Comparison of ENCODE assay signal across 9 mouse cellular contexts in the genomic region with DNA sequence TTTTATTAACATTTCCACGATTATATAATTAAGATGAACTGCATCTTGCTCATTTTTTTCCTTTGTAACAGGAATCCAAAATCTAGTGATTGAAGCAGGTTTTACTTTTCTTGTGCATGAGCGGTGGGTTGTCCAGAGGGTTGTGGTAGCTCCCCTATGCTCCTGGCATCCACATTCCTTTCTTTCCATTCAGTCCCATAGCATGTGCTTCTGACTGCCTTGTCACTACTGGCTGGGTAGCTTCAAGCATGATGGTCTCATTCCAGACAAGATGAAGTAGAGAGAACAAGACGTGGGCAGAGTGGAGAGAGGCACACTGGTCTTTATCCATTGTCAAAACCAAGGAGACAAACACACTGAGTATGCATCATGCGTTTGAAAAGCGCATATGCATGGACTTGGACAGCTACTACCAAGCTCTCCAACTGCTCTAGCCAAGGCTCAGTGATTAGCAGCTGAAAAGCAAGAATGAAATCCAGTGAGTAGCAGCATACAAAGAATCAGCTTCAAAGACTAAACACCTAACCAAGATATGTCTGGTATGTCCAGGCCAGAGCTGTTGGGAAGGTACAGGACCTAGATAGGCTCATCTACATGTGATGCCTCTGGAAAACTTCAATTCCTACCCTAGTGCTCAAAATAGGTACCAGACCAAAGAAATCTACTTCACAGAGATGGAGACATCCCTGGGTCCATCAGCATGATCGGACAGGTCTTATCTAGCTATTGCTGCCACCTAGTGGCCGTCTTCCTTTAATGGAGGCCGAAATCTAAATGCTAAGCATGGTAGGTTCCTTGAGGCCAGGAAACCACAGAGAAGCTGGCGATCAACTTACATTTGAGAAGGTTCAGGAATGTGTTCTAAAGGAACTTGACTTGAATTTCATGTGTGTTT. TPM values are rescaled to one million over a fixed set of nuclear protein-coding genes. Genes with fewer than 3 reads are reported as not detected.
DNase-seq lines count a peak whose midpoint lies in the region; TF ChIP-seq lines count a peak whose summit lies in the region.
"Had no signal": no experiment of that assay in that cellular context is flagged by ENCODE, and none has a peak within 500 bp of the region (broad histone marks: within the 10 kb centered on the region; RNA-seq: fewer than 3 reads in every experiment).

No protein-coding gene starts in this region.

- H3K27ac ChIP-seq in gastrocnemius, adult 2 months, result no peak overlapping the region

- TF ChIP-seq CTCF in gastrocnemius, adult 2 months (IDR thresholded peaks at IDR 0.05), result peak; percentile 87

- no peak overlapping the region for H3K4me3 ChIP-seq in gastrocnemius, adult 2 months
- H3K4me3 ChIP-seq: myocyte had no signal

- intact Hi-C loops in gastrocnemius, adult 2 months (cut with DNase I), result loop anchor here (1.0 to 5.0 kb wide), 3 partner anchors 51 to 152 kb away; partner anchors contain the start of gene Spsb4

- peak; percentile 94 for DNase-seq in ZHBTc4 (ENCODE audit: low read depth, low spot score)
- DNase-seq in cerebellum, postnatal 36 days, result peak; percentile 78 to 87
- DNase-seq in gastrocnemius, adult 2 months, result peak; percentile 80
- peak; percentile 83 for DNase-seq in induced T-regulatory cell, adult 2 months (ENCODE audit: low read depth)
- peak; percentile 84 to 89 for DNase-seq in left cerebral cortex, adult 18-20 months (ENCODE audit: low spot score in 2 of 2)
- DNase-seq in lung, postnatal 4 days, result peak; percentile 29 to 79
- peak; percentile 82 for DNase-seq in right cerebral cortex, adult 18-20 months
- DNase-seq in urinary bladder, postnatal 36 days (ENCODE audit: low spot score in 2 of 2), result peak; percentile 55 to 70

RNA-seq across cellular contexts. Expression of gene Slc25a36, which starts 42.5 kb away (rescaled TPM):
- total RNA-seq in gastrocnemius, adult 2 months (2021), result 10 to 100 TPM; 33.6 to 52.7 TPM
- total RNA-seq in left cerebral cortex, adult 18-20 months (2021), result 10 to 100 TPM; 77.8 to 79.0 TPM

RNA-seq across cellular contexts. Expression of gene Spsb4, which starts 49.8 kb away (rescaled TPM):
- 1 to 10 TPM in 1 of 2 experiments, under 1 TPM in 1; 0.94 to 2.3 TPM for total RNA-seq in gastrocnemius, adult 2 months (2021)
- total RNA-seq in left cerebral cortex, adult 18-20 months (2021), result 1 to 10 TPM; 4.7 to 6.3 TPM
